Mouse (Mus musculus) liver, embryonic 11.5 days (tissue): ENCODE results near the gene Matn4. TPM values are rescaled to one million over a fixed set of nuclear protein-coding genes. Genes with fewer than 3 reads are reported as not detected.
A peak's percentile ranks its signal among the peaks of the same experiment; 100 is the strongest.

Source experiments
- ATAC-seq: fragments of 200-750 bp; cut with Nextera tagmentation; replicated peaks from 2 replicates; pipeline ENCODE4 v1.8.0; 2017; ENCODE audit warnings: moderate number of reproducible peaks, mild to moderate bottlenecking, moderate TSS enrichment, moderate library complexity; ENCODE audit not compliant: low FRiP score
- DNase-seq: peaks from one replicate; pipeline ENCODE4 v3.0.0-alpha.2; 2017; ENCODE audit warnings: low spot score
- H3K27ac ChIP-seq: fragments of 300-500 bp; sonication (generic); 2 replicates; pipeline ENCODE4 v1.5.1; 2014; ENCODE audit warnings: mild to moderate bottlenecking, low read depth, low read length, control low read depth
- H3K27me3 ChIP-seq: fragments of 300-500 bp; sonication (generic); replicated peaks from 2 replicates; pipeline ENCODE4 v1.6.1; 2014; ENCODE audit warnings: low read length, mixed read lengths; ENCODE audit not compliant: control insufficient read depth, insufficient read depth
- H3K36me3 ChIP-seq: fragments of 300-500 bp; sonication (generic); 2 replicates; pipeline ENCODE4 v1.6.1; 2014; ENCODE audit warnings: mild to moderate bottlenecking, low read length, moderate library complexity, mixed read lengths; ENCODE audit not compliant: control insufficient read depth, insufficient read depth
- H3K4me1 ChIP-seq: fragments of 300-500 bp; sonication (generic); replicated peaks from 2 replicates; pipeline ENCODE4 v1.6.1; 2014; ENCODE audit warnings: low read length, mixed read lengths; ENCODE audit not compliant: control insufficient read depth, insufficient read depth
- H3K4me2 ChIP-seq: fragments of 300-500 bp; sonication (generic); 2 replicates; pipeline ENCODE4 v1.6.1; 2014; ENCODE audit warnings: mild to moderate bottlenecking, control low read depth, moderate library complexity
- H3K4me3 ChIP-seq: fragments of 300-500 bp; sonication (generic); 2 replicates; pipeline ENCODE4 v1.5.1; 2014; ENCODE audit warnings: low read depth, low read length, control low read depth
- H3K9ac ChIP-seq: fragments of 300-500 bp; sonication (generic); 2 replicates; pipeline ENCODE4 v1.6.1; 2014; ENCODE audit warnings: low read depth, low read length, control low read depth
- H3K9me3 ChIP-seq: fragments of 300-500 bp; sonication (generic); 2 replicates; pipeline ENCODE4 v1.6.1; 2016; ENCODE audit warnings: low read length, inconsistent platforms, mixed read lengths; ENCODE audit not compliant: control insufficient read depth
- WGBS: fragments of 180-500 bp; shearing (Covaris S2); extraction: QIAGEN DNeasy Blood & Tissue Kit; methylation state at CpG from one replicate; pipeline ENCODE4 v1.1.7; 2014; 5-methylcytosine and 5-hydroxymethylcytosine counted together
- polyA plus RNA-seq: library from polyadenylated mRNA; unstranded; fragments of >200 nt; fragmentation: Nextera tagmentation; extraction: Ambion mirVana; gene quantifications from 2 replicates; pipeline ENCODE4 v1.2.1, GENCODE M21; 2014

Gene Matn4
- polyA plus RNA-seq, 1 experiment from 2014 or later = 0.32 TPM

GRCm38 (mm10) chr2:164439001-164439421, 34.1 kb upstream of the Matn4 start:
- DNase-seq = no peak
- Histone ChIP-seq H3K27ac (no peak overlapping the region), H3K27me3 (peaks cover 42% of the 10 kb centered on the region), H3K9ac (no peak overlapping the region), H3K4me1 (peaks cover 22% of the 10 kb centered on the region), H3K4me2 (peak overlapping the region; percentile 32), H3K4me3 (no peak overlapping the region), H3K9me3 (no peaks in the 10 kb centered on the region), H3K36me3 (no peaks in the 10 kb centered on the region)
- ATAC-seq = no peak
- WGBS = 41% methylated on average over 3 of the region's 3 CpGs

GRCm38 (mm10) chr2:164438257-164438656, 33.3 kb upstream of the Matn4 start:
- 56% methylated on average over 8 of the region's 8 CpGs for WGBS
- H3K27me3 ChIP-seq = peaks cover 35% of the 10 kb centered on the region
- no peaks in the 10 kb centered on the region for H3K9me3 ChIP-seq
- H3K36me3 ChIP-seq = no peaks in the 10 kb centered on the region
- H3K27ac ChIP-seq = no peak overlapping the region
- no peak overlapping the region for H3K9ac ChIP-seq
- ATAC-seq = no peak
- no peak overlapping the region for H3K4me3 ChIP-seq
- H3K4me2 ChIP-seq = peak overlapping the region; percentile 32
- H3K4me1 ChIP-seq = peaks cover 22% of the 10 kb centered on the region
- DNase-seq = no peak

- H3K27ac ChIP-seq = no peak overlapping the region
Measured at GRCm38 (mm10) chr2:164437710-164438109, 32.8 kb upstream of the Matn4 start.

GRCm38 (mm10) chr2:164436961-164437360, 32.0 kb upstream of the Matn4 start:
- Histone ChIP-seq H3K27ac (peak overlapping the region; percentile 41; the same call in 1 of the 2 replicates), H3K9me3 (no peaks in the 10 kb centered on the region), H3K4me1 (peaks cover 29% of the 10 kb centered on the region), H3K9ac (no peak overlapping the region), H3K36me3 (no peaks in the 10 kb centered on the region), H3K4me2 (peak overlapping the region; percentile 32), H3K27me3 (peaks cover 26% of the 10 kb centered on the region), H3K4me3 (no peak overlapping the region)
- ATAC-seq (no peak), DNase-seq (no peak)
- WGBS = 34% methylated on average over 3 of the region's 3 CpGs

More at GRCm38 (mm10) chr2:164437710-164438109, 32.8 kb upstream of the Matn4 start:
- Histone ChIP-seq H3K27me3 (peaks cover 30% of the 10 kb centered on the region), H3K9ac (no peak overlapping the region), H3K4me3 (no peak overlapping the region), H3K4me2 (peak overlapping the region; percentile 32), H3K36me3 (no peaks in the 10 kb centered on the region), H3K9me3 (no peaks in the 10 kb centered on the region), H3K4me1 (peaks cover 28% of the 10 kb centered on the region)
- WGBS = 64% methylated on average over 6 of the region's 6 CpGs
- ATAC-seq (no peak), DNase-seq (no peak)

GRCm38 (mm10) chr2:164436215-164436913, 31.4 kb upstream of the Matn4 start:
- peak overlapping the region; percentile 41 for H3K27ac ChIP-seq
- H3K36me3 ChIP-seq = no peaks in the 10 kb centered on the region
- H3K4me2 ChIP-seq = peak overlapping the region; percentile 32
- H3K4me3 ChIP-seq = no peak overlapping the region
- ATAC-seq (no peak), DNase-seq (no peak)
- no peak overlapping the region for H3K9ac ChIP-seq
- peaks cover 35% of the 10 kb centered on the region for H3K4me1 ChIP-seq
- H3K27me3 ChIP-seq = peaks cover 25% of the 10 kb centered on the region
- WGBS = 26% methylated on average over 8 of the region's 8 CpGs
- H3K9me3 ChIP-seq = no peaks in the 10 kb centered on the region

- H3K4me1 ChIP-seq = peaks cover 43% of the 10 kb centered on the region
- no peak for DNase-seq
Measured at GRCm38 (mm10) chr2:164435216-164436090, 30.5 kb upstream of the Matn4 start.

GRCm38 (mm10) chr2:164434681-164435080, 29.7 kb upstream of the Matn4 start:
- WGBS = 67% methylated on average over 3 of the region's 3 CpGs
- H3K27ac ChIP-seq = no peak overlapping the region; the same call in 1 of the 2 replicates
- H3K4me1 ChIP-seq = peaks cover 46% of the 10 kb centered on the region
- H3K27me3 ChIP-seq = peaks cover 30% of the 10 kb centered on the region
- ATAC-seq = no peak
- H3K36me3 ChIP-seq = no peaks in the 10 kb centered on the region
- H3K4me3 ChIP-seq = no peak overlapping the region
- H3K9ac ChIP-seq = no peak overlapping the region
- no peak for DNase-seq
- no peaks in the 10 kb centered on the region for H3K9me3 ChIP-seq
- peak overlapping the region; percentile 14; the same call in 1 of the 2 replicates for H3K4me2 ChIP-seq

More at GRCm38 (mm10) chr2:164435216-164436090, 30.5 kb upstream of the Matn4 start:
- Histone ChIP-seq H3K4me2 (peak overlapping the region; percentile 14; the same call in 1 of the 2 replicates), H3K9me3 (no peaks in the 10 kb centered on the region), H3K27me3 (peaks cover 23% of the 10 kb centered on the region), H3K9ac (no peak overlapping the region), H3K4me3 (no peak overlapping the region), H3K36me3 (no peaks in the 10 kb centered on the region), H3K27ac (no peak overlapping the region; the same call in 1 of the 2 replicates)
- ATAC-seq = no peak
- WGBS = 23% methylated on average over 5 of the region's 5 CpGs

- Histone ChIP-seq H3K4me3 (no peak overlapping the region), H3K4me1 (peaks cover 41% of the 10 kb centered on the region)
Measured at GRCm38 (mm10) chr2:164433278-164433895, 28.4 kb upstream of the Matn4 start.

More at GRCm38 (mm10) chr2:164433278-164433895, 28.4 kb upstream of the Matn4 start:
- H3K4me2 ChIP-seq = peak overlapping the region; percentile 16; the same call in 1 of the 2 replicates
- H3K9me3 ChIP-seq = no peaks in the 10 kb centered on the region
- H3K9ac ChIP-seq = no peak overlapping the region
- 62% methylated on average over 9 of the region's 9 CpGs for WGBS
- H3K36me3 ChIP-seq = no peaks in the 10 kb centered on the region
- H3K27me3 ChIP-seq = peaks cover 41% of the 10 kb centered on the region
- no peak for ATAC-seq
- H3K27ac ChIP-seq = peak overlapping the region; percentile 8; the same call in 1 of the 2 replicates
- DNase-seq = no peak
